Mouse (Mus musculus) right cerebral cortex, postnatal 25 days (tissue): ENCODE measurements around the gene Car1.
"Not testable (repeated sequence)": the region's sequence is repeated elsewhere in the genome, so short reads cannot be mapped to it uniquely, and the experiment has no call there.

Experiments used
- DNase-seq: peaks from one replicate; pipeline ENCODE4 v3.0.0; 2022

Gene Car1

DNA sequence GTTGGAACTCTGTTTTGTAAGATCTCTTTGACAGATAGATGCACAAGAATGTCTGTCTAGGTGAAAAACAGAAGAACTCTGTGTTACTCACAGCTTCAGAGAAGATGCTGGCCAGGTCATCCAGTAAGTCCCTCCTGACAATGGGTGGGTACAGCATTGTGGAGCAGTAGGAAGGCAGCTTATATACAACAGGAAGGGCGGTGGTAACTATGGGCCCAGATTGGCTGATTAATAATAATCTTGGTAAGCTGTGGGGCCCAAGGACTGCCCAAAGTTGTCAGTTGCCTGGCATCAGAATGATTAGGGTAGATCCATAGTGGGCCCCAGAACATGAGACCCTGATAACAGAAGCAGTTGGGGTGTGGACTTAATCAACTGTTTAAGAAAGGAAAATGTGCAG lies at the start of gene Car1:
TSS of gene Car1 (minus strand) at position 158 of the 400 bp plus-strand sequence.
- DNase-seq: no peak

DNA sequence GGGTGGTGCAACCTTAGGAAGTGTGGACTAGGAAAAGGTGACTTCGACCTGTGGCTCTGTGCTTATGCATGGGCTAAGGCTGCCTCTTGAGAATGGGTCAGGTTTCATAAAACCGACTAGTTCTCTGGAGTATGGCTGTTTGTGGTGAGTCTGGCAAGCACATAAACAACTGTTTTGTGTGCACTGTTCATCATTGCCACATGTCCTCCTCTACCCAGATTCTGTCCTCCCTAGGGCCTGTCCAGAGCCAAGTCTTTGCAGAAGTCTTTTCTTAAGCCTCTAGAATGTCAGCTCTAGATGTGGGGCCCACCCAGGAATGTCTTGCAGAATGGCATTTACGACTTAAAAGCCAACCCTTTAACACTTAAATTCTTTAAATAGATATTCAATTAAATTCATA lies 49.7 kb upstream of the Car1 start:
- no peak for DNase-seq

DNA sequence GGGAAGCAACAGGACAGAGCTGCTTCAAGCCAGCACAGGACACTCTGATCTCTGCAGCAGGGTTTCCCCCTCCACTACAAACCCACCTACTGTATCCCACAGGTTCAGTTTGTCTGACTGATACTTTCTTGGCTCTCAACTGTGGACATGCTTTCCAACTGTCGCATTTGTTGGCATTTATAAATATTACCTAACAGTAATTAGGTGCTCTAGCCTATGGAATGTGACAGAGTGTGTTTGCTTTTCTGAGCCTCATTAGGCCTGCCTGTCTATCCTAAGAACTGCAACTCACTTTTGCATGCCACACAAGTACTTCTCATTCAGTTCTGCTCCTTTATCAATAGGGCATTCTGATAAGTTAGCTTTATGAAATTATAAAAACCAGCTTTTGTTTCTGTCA lies 46.3 kb upstream of the Car1 start:
- DNase-seq: no peak

DNA sequence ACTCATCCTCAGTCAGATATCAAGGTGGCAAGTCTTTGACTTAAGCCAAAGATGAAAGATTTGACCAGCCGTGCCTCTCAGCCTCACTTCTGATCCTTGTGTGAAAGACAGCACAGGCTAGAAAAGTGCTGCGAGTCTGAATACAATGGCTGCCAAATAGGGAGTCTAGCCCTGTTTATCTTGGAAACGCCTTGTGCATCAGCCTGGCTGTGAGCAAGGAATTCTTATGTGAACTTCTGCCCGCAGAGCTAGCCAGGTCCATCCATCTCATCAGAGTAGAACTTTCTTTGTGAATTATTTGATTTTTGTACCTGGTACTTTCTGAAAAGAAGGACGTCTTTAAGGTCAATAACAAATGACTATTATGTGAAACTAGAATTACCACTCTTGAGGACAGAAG lies 45.8 kb upstream of the Car1 start:
- no peak for DNase-seq

DNA sequence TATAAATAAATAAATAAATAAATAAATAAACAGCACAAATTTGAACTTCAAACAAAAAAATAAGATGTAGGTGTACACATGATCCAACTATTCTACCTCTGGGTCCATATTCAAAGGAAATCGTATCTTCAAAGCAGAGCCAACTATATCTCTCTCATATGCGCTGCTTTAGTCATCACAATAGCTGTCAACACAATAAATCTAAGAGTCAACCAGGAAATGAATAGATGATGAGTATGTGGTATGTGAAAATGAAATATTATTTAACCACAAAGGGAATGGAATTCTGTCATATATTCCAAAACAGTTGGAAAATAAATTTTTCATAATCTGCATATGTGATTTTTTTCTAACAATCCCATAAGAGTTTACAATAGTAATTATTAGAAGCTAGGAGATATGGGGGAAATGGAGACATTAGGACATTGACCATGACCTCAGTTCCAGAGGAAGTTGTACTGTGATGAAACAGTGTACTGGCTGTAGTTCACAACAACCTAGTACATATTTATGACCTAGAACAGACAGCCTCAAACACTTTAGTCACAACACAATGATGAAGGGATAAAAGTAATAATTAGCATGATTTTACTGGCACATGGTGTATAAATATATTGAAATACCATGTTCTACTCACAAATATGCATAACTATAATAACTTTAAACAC lies 40.6 kb upstream of the Car1 start:
- DNase-seq: no peak

DNA sequence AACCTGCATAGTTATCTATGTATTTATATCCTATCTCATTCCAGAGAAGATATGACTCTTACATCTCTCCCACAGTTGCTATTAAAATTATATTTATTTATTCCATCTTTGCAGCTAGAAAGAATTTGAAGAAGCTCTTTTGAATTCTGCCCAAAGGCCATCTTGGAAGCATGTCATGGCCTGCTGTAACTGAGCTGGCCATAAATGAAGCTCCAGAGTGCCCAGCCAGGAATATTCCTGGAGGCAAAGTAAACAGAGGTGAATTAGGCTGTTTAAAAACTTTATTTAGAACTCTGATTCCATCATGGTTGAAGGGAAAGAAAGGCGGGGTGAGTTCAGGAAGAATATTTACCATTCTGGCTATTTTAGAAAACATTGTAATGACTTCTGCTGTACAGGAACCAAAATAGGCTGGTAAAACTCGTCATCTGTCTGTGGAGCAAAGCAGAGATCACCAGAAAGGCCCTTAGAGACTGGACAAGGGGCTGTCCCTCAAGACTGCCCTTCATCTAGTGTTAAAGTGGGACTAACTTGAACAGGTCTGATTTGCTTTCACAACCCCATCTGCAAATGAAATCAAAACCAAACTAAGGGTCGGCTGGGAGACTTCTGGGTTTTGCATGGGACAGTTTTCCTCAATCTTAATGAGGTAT lies 31.4 kb upstream of the Car1 start:
- no peak for DNase-seq

DNA sequence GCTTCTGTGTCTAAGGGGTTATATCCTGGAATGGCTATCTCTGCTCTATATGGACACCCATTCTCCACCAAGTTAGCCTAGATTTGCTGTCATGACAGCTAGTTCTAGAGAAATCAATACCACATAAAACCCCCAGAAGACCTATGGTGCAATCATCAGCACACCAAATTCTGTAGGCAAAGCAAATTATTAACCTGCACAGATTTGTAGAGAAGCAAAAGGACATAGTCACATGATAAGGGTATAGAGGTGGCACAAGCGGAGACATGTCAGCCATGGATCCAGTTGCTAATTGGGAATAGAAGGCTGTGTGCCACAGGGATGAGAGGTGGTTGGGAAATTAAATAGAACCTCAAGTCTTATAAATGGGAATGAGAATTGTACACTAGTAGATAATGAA lies 30.8 kb upstream of the Car1 start:
- no peak for DNase-seq

DNA sequence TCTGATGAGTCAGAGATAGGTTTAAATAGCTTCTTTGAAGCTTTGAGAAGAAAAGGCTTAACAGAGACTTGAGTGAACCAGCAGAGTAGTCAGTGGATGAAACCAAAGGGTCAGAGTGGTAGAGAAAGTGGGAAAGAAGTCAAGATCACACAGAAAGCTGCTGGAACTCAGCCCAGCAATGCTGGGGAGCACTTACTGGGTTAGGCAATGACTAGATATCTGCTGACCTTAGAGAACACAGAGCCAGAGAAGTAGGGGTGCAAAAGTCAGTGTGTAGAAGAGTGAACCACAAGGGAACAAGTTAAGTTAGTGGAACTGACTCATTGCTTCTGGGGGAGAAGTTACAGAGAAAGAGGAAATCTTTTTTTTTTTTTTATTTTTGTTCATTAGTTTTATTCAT lies 24.6 kb upstream of the Car1 start:
- DNase-seq: no peak

DNA sequence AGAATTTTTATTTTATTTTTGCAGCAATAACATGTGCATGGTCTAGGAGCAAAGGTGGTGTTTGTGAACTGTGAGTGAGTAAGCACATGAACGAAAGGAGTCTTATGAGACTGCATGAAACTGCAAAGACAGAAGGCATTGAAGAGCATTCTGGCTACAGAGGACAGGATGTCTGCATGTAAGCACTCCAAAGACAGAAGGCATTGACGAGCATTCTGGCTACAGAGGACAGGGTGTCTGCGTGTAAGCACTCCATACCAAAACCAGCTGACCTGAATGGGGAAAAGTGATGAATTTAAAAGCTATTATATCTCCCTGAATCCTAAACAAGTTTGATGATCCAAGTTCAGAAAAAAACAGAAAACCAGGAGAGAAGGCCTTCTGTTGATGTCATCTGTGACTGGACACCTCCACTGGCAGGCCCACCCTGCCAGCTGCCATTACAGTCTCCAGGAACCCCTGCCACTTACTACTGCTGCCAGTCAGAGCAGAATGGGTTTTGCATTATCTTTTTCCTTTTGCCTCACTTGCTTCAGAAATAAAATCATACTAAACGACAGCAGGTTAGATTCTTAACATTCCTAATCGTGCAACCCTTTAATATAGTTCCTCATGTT lies 23.2 kb upstream of the Car1 start:
- no peak for DNase-seq

DNA sequence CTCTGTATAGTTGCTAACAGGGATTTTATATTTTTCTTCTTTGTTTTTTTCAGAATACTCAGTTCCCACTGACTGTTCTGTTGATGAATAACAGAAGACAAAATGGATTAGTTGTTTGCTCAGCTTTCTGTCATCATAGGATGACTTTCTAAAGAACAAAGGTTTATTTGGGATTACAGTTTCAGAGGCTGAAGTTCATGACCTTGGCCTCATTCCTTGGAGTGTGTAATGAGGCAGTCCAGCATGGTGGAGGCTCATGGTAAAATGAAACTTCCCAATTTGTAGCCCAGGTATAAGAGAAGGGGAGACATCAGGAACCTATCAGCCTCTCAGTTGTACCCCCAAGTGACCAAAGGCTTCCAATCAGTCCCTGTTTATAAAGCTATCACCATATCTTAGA lies 20.7 kb upstream of the Car1 start:
- DNase-seq: no peak

DNA sequence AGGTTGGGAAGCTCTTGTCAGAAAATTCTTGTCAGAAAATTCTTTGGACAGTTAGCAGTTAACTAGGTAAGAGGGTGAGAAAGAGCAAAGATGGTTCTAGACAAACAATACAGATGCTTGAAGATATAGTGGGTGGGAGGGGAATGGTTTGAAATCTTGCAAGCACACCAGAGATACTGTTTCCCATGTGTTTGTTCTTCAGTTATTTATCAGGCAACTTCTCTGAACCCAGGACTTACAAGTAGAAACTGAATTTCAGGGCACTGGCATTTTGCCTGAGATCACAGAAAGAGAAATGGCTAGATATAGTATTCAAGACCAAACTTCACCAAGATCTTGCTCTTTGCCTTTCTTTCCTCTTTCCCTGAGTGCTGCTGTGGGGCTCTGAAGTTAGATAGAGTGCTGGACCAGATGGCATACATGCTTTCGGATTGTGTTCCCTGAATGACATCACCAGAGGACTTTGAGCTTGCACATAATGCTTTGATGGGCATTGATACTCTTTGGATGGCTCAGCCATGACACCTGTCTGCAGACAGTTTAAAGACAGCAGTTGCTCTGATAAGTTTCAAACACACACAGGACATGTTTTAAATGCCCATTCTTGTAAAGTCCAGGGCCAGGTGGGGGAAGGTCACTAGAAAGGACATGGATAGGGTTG lies 11.8 kb upstream of the Car1 start:
- DNase-seq: no peak

DNA sequence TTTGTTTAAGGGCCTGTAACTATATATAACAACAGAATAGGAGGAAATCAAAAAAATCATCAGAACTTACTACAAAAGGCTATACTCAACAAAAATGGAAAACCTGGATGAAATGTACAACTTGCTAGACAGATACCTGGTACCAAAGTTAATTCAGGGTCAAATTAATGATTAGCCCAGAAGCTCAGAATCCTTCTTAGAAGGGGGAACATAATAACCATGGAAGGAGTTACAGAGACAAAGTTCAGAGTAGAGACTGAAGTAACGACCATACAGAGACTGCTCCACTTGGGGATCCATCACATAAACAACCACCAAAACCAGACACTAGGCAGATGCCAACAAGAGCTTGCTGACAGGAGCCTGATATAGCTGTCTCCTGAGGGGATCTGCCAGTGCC lies 7.2 kb upstream of the Car1 start:
- not testable (repeated sequence) for DNase-seq

DNA sequence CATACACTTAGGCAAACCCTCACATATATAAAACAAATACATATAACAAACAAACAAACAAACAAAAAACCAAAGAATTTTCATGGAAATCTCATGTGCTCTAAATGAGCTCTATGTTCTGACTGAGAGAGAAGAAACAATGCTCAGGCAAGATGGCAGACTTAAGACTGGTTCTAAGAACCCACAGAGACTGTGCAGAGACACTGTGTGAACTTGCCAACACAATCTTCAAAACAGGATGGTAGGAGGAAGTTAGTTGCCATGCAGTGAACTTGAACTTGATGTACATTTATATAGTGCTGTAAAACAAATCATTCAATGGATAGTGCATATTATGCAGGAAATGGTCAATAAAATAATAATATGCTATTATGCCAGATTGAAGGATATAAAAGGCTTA lies 1.5 kb downstream of the Car1 start:
- no peak for DNase-seq

DNA sequence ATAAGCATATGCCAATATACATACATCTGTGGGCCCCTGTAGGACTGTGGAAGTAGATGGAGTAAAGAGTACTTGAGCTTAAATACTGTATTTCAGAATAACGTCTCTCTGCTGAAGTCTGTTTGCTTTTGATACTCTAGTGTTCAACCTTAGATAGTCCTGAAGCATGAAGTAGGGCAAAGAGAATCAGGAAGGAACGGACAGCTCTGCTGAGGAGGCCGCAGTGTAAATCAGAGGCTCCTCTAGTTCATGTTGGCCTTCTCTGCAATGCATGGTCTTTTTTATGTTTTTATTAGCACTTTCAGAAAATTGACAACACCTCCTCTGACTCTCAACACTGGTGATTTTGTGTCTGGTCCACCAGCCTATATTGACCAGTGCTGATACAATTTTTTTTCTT lies 2.2 kb downstream of the Car1 start:
- no peak for DNase-seq

DNA sequence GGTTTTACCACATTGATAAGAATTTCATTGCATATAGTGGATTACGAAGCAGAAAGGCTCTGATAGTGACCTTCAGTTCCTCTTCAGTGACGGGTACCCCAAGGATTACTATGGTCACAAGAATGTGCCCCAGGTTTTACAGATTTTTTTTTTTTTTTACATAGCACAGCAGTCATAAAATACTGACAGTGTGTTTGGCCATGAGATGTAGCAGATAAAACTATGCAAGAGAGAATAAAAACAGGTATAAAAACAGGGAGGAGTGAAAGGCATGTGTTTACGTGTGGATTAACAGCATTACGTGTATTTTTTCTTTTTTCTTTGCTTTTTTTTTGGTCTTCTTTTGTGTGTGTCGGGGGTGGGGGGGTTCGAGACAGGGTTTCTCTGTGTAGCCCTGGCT lies 3.3 kb downstream of the Car1 start:
- DNase-seq: no peak

DNA sequence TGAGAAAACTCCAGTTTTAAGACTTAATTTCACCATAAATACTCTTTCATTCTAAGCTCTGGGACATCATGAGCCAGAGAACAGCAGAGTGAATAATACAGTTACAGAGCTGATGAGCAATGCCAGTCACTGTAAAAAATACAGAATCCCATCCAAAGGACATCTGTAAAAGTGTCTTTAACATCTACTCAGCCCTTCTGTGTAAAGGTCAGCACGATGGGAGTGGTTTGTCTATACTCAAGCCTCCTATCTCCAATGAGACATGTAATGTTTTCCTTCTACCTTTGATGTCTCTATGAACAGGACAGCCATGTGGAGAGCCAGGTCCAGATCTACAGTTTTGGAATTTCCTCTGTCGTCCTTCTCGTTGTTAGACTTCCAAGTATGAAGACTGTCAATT lies 11.1 kb downstream of the Car1 start:
- no peak for DNase-seq

DNA sequence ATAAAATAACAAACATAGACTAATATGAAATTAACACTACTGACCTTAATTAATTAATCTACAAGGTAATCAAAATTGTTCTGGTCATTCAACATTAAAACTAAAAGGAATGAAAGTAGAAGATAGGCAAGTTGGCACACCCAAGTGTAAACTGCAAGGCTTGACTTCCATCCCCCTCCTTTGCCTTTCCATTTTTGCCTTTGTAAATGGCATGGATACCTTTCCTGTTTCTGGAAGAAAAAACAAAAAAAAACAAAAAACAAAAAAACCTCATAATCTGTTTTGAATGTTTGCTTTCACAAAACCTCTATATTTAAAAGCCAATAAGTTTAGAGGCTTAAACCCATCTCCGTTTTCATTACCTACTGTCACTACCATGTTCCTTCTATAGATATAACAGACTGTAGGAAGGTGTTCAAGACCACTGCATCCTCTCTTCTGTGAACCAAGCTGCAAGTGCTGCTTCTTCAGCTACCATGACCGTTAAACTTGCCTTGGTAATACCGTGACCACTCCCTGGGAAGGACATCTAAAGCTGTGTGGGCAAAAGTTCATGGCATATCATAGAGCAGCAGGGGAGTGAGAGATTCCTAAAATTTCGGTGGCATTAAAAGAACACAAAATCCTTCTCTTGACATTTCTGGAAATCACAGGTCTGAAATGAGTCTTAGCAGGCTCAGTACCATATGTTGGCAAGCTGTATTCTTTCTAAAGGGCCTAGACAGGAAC lies 12.7 kb downstream of the Car1 start:
- no peak for DNase-seq

DNA sequence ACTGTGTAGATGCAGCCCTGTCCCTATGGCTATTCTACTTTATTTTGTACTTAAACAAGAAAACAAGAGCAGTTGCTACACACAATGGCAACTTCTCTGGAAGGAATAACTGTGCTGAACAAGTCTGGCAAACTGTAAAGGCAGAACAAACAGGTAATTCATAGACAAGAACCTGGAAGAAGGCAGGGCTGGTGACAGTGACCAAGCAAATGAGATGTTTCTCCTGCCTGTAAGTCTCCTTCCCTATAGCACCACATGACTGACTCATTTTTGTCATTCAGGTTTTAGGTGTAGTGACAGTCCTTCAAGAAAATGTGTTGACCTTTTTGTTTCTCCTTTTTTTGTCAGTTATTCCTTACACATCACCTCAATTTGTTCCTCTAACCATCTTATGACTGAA lies 16.1 kb downstream of the Car1 start:
- DNase-seq: no peak

DNA sequence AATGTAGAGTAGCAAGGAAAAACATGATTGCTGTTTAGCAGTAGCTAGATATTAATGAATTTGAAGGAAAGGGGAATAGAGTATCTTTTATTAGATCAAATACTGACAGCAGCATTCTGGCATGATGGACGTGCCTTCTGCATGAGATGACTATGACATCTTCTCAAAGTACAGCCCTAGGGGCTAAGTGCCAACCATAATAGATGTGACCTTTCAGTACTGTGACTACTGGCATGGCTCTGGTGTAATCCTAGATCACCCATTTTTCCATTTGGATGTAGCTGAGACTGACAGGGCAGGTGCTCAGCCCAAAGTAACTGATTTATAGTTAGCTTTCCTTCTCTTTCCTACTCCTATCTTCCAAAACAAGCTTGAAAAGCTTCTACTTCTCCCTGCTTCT lies 20.6 kb downstream of the Car1 start:
- no peak for DNase-seq

DNA sequence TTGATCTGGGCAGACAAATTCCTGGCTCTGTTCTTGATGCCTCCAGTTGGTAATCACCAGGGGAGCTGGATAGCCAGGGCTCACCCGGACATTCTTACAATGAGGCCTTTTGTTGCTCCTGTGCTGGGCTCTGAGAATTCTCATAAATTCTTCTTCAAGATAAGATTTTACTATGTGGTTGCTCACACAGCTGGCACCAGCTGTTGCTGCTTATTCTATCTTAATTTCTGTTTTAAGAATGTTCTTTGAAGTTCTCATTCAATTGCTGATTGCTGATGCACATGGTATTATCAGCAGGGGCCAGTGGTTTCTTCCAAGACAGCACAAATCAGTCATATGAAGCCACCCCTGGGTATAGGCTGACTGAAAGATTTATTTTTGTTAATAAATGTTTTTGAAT lies 21.0 kb downstream of the Car1 start:
- no peak for DNase-seq

DNA sequence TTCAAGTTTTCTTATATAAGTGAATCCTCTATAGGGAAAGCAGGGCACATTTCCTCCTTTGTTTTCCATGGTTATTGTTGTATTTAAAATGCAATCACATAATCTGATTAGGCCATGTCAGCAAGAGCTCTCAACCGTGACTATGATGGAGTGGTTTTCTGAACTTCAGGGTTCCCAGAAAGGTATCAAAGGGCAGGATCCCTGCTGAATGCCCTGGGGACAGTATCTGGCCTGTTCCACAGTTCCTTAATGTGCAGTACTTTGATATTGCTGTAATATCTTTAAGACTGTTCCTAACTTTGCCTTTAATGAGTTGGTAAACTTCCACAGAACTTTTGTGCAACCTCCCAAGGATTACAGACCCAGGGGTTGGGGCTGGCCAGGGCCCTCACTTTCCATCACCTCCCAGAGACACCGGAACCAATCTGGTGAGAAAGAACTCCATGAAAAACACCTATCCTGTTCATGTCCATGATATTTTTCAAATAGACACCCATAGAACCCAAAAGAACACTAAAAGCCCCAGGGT lies 21.6 kb downstream of the Car1 start:
- no peak for DNase-seq

DNA sequence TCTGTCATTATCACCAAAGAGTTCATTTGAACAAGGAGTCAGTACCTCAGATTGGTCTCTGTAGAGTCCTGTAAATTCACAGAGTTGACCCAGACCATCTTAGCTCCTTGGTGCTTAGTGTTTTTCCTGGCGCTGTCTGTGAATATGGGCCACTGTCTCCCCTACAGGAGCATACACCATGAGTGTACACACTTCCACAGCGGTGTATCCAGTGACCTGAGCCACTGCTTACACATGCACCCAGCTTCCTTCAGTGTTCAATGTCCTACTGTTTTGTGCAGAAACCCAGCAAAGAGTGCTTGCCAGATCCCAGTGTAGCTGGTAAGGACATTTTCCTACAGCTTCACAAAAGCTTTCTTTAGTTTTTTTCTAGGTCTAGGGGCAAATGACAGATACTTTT lies 22.8 kb downstream of the Car1 start:
- no peak for DNase-seq

DNA sequence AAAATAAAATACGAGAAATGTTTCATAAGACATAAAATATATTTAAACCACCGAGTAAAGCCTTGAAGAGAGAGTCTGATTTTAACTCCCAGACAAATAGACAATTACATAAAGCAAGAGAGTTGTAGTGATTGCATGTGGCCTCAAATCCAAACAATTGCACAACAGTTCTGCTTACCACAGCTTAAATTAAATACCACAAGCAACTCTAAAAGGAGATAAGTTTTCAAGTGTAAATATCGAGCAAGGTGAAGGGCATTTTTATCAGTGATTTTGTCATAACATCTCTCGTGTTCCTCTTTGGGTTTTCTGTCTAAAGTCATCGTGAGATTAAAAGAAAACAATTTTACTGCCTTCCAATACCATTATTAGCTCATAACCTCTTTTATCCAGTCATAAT lies 25.0 kb downstream of the Car1 start:
- DNase-seq: not testable (repeated sequence)
